Mouse (Mus musculus) mouse trophoblast stem cell (cell line): ENCODE measurements around the gene Hapln1.

Source experiments
- in situ Hi-C, 2 experiments: fragments of 300-500 bp; cut with MseI, MboI; formaldehyde crosslinking; loops; 2 replicates in 1 of 2; 3 replicates in 1 of 2; pipeline ENCODE4 v1.15.1; 2025

Gene Hapln1

GRCm38 (mm10) chr13:89539205-89539886 is at the start of gene Hapln1:
Hapln1 (plus strand) TSS chr13:89539796.
- in situ Hi-C loops, result no loop called here

DNA sequence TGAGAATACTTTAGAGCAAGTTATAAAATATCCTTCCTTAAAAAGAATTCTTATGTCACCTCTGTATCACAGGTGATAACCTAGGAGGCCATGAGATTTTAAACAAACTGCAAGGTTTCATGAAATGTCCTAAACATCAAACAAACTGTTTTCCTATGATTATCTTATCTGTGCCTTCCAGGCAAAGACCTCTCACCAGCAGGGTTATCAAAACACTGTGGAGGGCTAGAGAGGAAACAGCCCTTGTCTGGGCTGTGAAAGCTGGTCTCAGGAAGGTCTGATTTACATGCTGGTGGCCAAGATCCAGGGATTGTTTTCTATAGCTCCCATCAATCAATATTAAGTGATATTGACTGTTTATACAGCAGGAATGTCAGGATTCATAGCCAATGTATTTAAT is 46.4 kb upstream of the Hapln1 start:
- in situ Hi-C loops, result no loop called here

DNA sequence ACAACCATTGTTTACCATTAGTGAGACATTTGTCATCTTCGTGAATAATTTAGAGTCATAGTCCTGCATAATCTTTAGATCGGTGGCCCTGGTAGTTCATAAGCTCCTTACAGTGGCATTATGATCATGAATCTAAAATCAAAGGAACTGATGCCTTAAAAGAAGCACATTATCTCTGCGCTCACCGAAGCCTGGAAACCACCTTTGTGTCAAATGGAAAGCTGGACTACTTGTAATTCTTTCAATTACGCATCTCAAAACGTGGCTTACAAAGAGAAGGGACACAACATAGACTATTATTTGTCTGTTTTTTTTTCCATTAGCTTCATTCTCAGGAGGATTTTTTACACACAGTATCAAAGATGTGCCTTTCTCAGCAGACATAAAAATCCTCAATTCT is 45.9 kb upstream of the Hapln1 start:
- in situ Hi-C loops, result no loop called here

- in situ Hi-C loops, result no loop called here
Observed at GRCm38 (mm10) chr13:89496569-89496968, 43.0 kb upstream of the Hapln1 start.

GRCm38 (mm10) chr13:89499419-89499818 is 40.2 kb upstream of the Hapln1 start:
- in situ Hi-C loops, result no loop called here

DNA sequence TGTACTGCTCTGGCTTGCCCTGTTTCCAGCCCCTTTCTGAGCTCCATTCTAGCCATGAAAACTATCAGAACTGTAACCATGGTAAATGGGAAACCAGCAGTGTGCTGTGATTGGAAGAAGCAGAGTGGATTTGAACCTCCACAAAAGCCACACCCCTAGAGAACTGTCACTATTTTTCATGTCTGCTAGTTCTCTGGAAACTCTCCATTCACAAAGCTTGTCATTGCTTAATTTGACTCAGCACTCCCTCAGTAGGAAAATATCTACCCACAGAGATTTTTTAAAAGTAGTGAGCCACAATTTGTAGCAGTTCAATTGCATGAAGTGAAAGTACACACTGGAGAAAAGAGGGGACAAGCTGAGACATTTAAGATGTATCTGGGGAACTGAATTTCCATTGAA is 18.1 kb upstream of the Hapln1 start:
- in situ Hi-C loops, result no loop called here

DNA sequence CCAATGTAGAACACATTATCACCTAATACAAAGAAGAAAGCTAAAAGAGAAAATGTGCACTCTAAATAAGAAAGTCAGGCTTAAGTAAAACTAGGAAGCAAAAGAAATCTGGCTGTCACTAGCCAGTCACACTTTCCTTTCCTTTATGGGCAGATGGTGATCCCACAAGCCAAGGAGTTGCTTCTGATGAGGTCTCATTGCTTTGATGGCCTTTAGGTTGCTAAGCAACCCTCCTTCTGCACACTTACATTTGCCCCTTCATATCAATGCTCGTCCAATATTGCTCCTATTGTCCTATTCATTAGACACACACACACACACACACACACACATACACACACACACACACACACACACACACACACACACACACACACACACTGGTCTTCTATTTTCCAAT is 10.9 kb upstream of the Hapln1 start:
- in situ Hi-C loops, result no loop called here

DNA sequence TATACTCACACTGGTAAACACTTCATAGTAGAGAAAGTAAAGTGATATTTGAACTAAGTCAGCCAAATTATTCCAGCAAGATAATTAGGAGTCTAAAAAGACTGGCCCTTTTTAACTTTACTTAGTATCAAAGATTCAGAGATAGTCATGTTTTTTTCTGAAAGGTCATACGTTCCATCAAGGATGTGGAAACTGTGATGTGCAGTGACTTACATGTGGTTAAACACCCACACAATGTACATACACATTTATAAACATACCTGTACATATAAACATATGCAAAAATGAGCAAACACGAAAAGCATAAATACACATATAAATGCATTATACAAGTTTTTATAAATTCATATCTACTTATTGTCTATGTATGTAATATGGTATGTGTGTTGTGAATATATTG is 9.2 kb upstream of the Hapln1 start:
- in situ Hi-C loops, result no loop called here

- in situ Hi-C loops, result no loop called here
Observed at GRCm38 (mm10) chr13:89539887-89540264, 280 bp downstream of the Hapln1 start.

GRCm38 (mm10) chr13:89540301-89540982 is 846 bp downstream of the Hapln1 start:
- in situ Hi-C loops, result no loop called here

DNA sequence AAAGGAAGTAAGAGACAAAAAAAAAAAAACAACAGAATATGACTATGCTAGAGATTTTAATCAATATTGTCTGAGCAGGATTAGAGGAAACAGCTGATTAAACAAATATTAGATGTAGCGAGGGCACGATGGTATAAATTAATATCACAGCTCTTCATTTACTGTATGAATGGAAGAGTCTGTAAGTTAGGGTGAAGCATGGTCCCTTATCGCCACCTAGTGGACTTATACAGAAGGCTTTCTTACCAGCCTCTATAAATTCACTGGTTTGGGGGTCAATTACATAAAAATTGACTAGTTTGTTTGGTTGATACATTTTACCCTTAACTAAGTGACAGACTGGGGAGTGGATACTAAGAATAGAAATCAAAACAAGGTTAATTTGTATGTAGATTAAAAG is 3.4 kb downstream of the Hapln1 start:
- in situ Hi-C loops, result no loop called here

GRCm38 (mm10) chr13:89548203-89548740 is 8.7 kb downstream of the Hapln1 start:
- in situ Hi-C loops, result no loop called here

GRCm38 (mm10) chr13:89549507-89549906 is 9.9 kb downstream of the Hapln1 start:
- in situ Hi-C loops, result no loop called here

DNA sequence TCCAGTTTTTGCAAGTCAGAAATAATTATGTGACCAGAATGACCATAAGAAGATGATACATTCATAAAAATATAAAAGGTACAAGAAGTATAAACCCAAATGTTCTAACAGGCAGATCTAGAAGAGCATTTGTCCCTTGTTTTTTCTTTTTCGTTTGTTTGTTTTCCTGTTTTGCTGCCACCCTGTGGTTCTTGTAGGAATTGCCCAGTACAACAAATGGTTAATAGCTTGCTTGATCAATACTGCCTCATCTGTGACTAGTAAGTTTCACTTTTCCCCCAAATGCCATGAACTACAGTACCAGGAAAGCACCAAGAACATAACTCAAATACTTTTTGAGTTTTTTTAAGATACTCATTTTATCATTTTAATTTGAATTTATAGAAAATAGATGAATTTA is 11.9 kb downstream of the Hapln1 start:
- in situ Hi-C loops, result no loop called here

DNA sequence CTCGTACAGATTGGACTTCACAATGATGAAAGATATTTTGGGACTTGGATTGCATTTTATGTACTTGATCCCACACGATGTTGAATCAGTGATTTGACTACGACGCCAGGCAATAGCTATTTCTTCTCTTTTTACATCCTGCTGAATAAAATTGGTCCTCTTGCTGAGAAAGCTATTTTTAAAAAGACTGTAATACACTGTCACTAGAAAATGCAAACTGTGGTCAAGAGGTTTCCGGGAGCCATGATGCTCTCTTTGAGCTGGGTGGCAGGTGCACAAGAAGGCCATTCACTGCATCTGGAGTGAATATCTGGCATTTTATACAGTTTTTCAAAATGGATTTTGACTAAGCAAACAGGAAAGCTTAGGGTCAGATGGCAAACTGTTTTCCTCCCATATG is 24.9 kb downstream of the Hapln1 start:
- in situ Hi-C loops, result no loop called here

DNA sequence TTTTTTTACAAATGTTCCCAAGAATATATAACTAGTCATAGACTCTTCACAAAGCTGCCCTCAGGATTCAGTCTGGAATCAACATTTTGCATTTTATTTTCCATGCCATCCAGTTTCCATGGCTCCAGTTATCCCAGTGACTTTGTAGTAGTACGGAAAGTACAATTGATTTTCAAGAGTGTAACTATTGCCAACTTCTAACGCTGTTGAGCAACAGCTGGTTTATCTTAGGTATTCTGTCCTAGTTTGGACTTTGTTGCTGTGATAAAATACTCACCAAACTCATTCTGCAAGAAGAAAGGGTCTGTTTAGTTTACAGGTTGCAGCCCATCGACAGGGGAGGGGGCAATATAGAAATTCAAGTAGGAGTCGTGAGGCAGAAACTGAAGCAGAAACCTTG is 26.7 kb downstream of the Hapln1 start:
- in situ Hi-C loops, result no loop called here

GRCm38 (mm10) chr13:89579115-89579514 is 39.5 kb downstream of the Hapln1 start:
- in situ Hi-C loops, result no loop called here

- in situ Hi-C loops, result no loop called here
Observed at GRCm38 (mm10) chr13:89583138-89583746, 43.6 kb downstream of the Hapln1 start.

DNA sequence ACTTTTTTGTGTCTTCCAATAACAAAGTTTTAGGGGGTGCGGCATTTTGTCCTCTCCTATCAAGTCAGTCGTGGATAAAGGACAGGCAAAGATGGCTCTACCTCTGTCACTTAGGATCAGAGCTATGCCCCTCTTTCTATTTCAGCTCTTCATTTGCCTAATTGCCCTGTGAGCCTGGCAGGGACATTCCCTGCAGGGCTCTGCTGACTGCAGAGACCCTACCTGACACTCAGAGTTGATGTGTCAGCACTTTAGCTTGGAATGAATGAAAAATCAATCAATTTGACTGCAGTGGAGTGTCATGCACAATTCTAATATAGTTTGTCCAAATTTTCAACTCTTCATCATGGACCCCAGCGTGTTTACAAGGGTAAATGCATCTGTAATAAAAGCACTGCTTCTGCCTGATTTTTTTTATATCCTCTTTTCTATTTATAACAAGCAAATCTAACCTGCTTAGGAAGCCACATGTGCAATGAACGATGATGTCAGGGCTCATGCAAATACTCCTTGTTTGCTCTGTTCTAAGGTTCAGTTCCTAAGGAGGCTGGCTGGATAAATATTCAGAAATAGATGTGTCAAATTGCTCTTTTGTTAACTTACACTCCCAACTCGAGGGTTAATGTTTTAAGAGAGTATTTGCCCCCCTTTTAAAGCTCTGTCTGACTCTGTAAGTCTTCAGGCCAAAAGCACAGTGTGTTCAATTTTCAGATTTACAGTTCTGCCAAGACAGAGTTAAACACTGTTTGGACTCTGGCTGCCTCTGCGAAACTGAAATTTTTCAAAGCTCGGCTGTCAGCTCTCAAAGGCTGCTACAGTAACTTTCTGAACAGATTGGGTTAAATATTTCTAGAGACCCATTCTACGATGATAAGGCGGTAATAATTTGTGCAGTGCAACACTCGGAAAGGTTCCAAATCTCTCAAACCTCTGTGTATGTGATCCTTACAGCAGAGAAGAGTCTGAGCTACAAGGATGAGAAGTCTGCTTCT is 44.4 kb downstream of the Hapln1 start:
- in situ Hi-C loops, result no loop called here

DNA sequence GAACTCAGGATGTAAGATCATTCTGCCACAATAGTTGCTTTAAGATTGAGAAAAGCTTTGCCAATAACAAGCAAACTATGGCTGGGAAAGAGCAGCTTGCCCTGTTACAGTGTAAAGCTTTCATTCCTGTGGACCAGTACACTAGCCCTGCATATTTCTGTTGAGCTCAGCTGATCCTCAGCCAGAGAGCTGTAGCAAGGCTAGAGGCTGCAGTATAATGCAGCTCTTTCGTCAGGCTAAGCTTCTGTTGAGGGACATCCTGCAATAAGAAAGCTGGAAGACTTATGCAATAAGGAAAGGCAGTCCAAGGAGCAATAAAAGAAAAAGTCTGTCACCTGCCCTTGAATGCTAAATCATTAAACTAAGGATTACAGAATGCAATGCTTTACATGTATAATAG is 45.5 kb downstream of the Hapln1 start:
- in situ Hi-C loops, result no loop called here

GRCm38 (mm10) chr13:89595105-89595504 is 55.5 kb downstream of the Hapln1 start:
- in situ Hi-C loops, result no loop called here

- in situ Hi-C loops, result no loop called here
Observed at GRCm38 (mm10) chr13:89597354-89597753, 57.8 kb downstream of the Hapln1 start.
